Comparison of ENCODE assay signal across 8 mouse cellular contexts in the genomic region with DNA sequence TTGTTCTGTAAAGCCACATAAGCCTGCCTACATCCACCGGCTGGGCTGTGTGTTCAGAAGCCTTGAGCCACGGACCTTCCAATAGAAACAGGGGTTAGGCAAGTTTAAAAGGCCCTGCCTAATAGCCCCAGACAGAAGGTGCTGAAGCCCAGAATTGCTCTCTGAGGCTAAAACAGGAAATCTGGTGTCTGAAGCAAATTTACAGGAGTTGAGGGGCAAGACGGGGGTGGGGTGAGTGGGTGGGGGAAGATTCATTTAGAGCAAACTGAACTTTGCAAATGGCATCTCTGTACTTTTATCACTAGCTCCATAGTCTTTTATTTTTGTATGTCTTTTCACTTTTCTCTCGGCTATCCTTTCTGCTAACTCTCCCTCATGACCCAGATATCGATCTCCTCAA. TPM values are rescaled to one million over a fixed set of nuclear protein-coding genes. Genes with fewer than 3 reads are reported as not detected.
DNase-seq lines count a peak whose midpoint lies in the region; ATAC-seq and TF ChIP-seq lines count a peak whose summit lies in the region.

No protein-coding gene starts in this region.

- no peaks in the 10 kb centered on the region for H3K4me1 ChIP-seq in kidney, postnatal 0 days (replicated peaks; ENCODE audit: insufficient read depth, low read length)
- no peaks in the 10 kb centered on the region for H3K4me1 ChIP-seq in kidney, adult 2 months (ENCODE audit: control insufficient read depth, insufficient read depth, low read length)
- peaks cover 31% of the 10 kb centered on the region for H3K4me1 ChIP-seq in bone marrow macrophage, adult 2 months (ENCODE audit: control insufficient read depth, insufficient read depth, low read length)
- H3K4me1 ChIP-seq in hindbrain, postnatal 0 days (ENCODE audit: insufficient read depth, low read length): 0 out of 2 replicates have a peak, but pooled peaks cover 3% of the 10 kb centered on the region
- peaks cover 9% of the 10 kb centered on the region for H3K4me1 ChIP-seq in neural tube, embryonic 12.5 days

- WGBS in kidney, postnatal 0 days: 6% methylated on average over 5 of the region's 5 CpGs
- WGBS in kidney, adult 2 months: 9% methylated on average over 5 of the region's 5 CpGs
- WGBS in hindbrain, postnatal 0 days: 18% methylated on average over 5 of the region's 5 CpGs
- WGBS in neural tube, embryonic 12.5 days: 12% methylated on average over 5 of the region's 5 CpGs

- TF ChIP-seq POLR2A in kidney, adult 2 months (IDR thresholded peaks at IDR 0.05; ENCODE audit: low read depth, low read length): no peak
- TF ChIP-seq POLR2A in bone marrow macrophage, adult 2 months (IDR thresholded peaks at IDR 0.05; ENCODE audit: borderline replicate concordance, low read depth, low read length): no peak

- no peaks in the 10 kb centered on the region for H3K36me3 ChIP-seq in kidney, postnatal 0 days (ENCODE audit: insufficient read depth, low read length)
- H3K36me3 ChIP-seq in kidney, adult 2 months (ENCODE audit: control insufficient read depth, insufficient read depth, low read length): no peaks in the 10 kb centered on the region
- no peaks in the 10 kb centered on the region for H3K36me3 ChIP-seq in hindbrain, postnatal 0 days (ENCODE audit: insufficient read depth, low read length)
- H3K36me3 ChIP-seq in neural tube, embryonic 12.5 days: no peaks in the 10 kb centered on the region; the same call in 1 of the 2 replicates

- DNase-seq in kidney, postnatal 0 days (ENCODE audit: low spot score): no peak
- DNase-seq in kidney, adult 2 months: no peak
- DNase-seq in hindbrain, postnatal 0 days (ENCODE audit: low spot score): no peak
- no peak for DNase-seq in urinary bladder, adult 18-20 months (ENCODE audit: low spot score in 2 of 2)
- no peak for DNase-seq in ovary, adult 18-20 months (ENCODE audit: low spot score)
- no peak for DNase-seq in natural killer cell, adult 2 months (ENCODE audit: low spot score in 2 of 2)

- no peaks in the 10 kb centered on the region for H3K27me3 ChIP-seq in kidney, postnatal 0 days (ENCODE audit: insufficient read depth, low read length)
- no peaks in the 10 kb centered on the region for H3K27me3 ChIP-seq in kidney, adult 2 months (replicated peaks; ENCODE audit: control insufficient read depth, insufficient read depth, low read length)
- H3K27me3 ChIP-seq in hindbrain, postnatal 0 days (ENCODE audit: insufficient read depth, low read length): no peaks in the 10 kb centered on the region
- H3K27me3 ChIP-seq in neural tube, embryonic 12.5 days (replicated peaks): no peaks in the 10 kb centered on the region

- peak overlapping the region; percentile 71; the same call in 1 of the 2 replicates for H3K9ac ChIP-seq in kidney, postnatal 0 days (ENCODE audit: low read depth, low read length)
- H3K9ac ChIP-seq in hindbrain, postnatal 0 days (replicated peaks; ENCODE audit: low read length): no peak overlapping the region
- peak overlapping the region; percentile 77; the same call in 1 of the 2 replicates for H3K9ac ChIP-seq in neural tube, embryonic 12.5 days

- no peak for ATAC-seq in kidney, postnatal 0 days (replicated peaks; ENCODE audit: low FRiP score, low read depth)
- ATAC-seq in hindbrain, postnatal 0 days: no peak
- no peak for ATAC-seq in neural tube, embryonic 12.5 days (ENCODE audit: low FRiP score, low read depth)

- H3K9me3 ChIP-seq in kidney, postnatal 0 days (replicated peaks; ENCODE audit: low read length): no peaks in the 10 kb centered on the region
- H3K9me3 ChIP-seq in hindbrain, postnatal 0 days (ENCODE audit: low read length): no peaks in the 10 kb centered on the region
- no peaks in the 10 kb centered on the region for H3K9me3 ChIP-seq in neural tube, embryonic 12.5 days

- H3K27ac ChIP-seq in kidney, postnatal 0 days: peak overlapping the region; percentile 93; the same call in 1 of the 2 replicates
- no peak overlapping the region for H3K27ac ChIP-seq in kidney, adult 2 months (ENCODE audit: insufficient read depth, low read depth, low read length)
- peak overlapping the region; percentile 71 for H3K27ac ChIP-seq in bone marrow macrophage, adult 2 months (ENCODE audit: insufficient read depth, low read depth, low read length)
- no peak overlapping the region for H3K27ac ChIP-seq in hindbrain, postnatal 0 days
- no peak overlapping the region for H3K27ac ChIP-seq in neural tube, embryonic 12.5 days

- peak overlapping the region; percentile 80 for H3K4me3 ChIP-seq in kidney, postnatal 0 days (replicated peaks; ENCODE audit: low read depth, low read length)
- H3K4me3 ChIP-seq in kidney, adult 2 months (ENCODE audit: insufficient read depth, low read depth, low read length): no peak overlapping the region
- H3K4me3 ChIP-seq in bone marrow macrophage, adult 2 months (ENCODE audit: insufficient read depth, low read length): peak overlapping the region; percentile 82
- peak overlapping the region; percentile 60 for H3K4me3 ChIP-seq in hindbrain, postnatal 0 days (ENCODE audit: low read length)
- H3K4me3 ChIP-seq in neural tube, embryonic 12.5 days: peak overlapping the region; percentile 87

- peak overlapping the region; percentile 80 for H3K4me2 ChIP-seq in kidney, postnatal 0 days (ENCODE audit: low read length)
- H3K4me2 ChIP-seq in hindbrain, postnatal 0 days (ENCODE audit: low read depth, low read length): peak overlapping the region; percentile 64
- H3K4me2 ChIP-seq in neural tube, embryonic 12.5 days (replicated peaks): peak overlapping the region; percentile 65

- TF ChIP-seq CTCF in kidney, postnatal 0 days (IDR thresholded peaks at IDR 0.05; ENCODE audit: low read depth): no peak
- TF ChIP-seq CTCF in kidney, adult 2 months (conservative IDR thresholded peaks at IDR 0.05; ENCODE audit: insufficient read depth, insufficient read length, low read depth, low read length): no peak
- no peak for TF ChIP-seq CTCF in bone marrow macrophage, adult 2 months (IDR thresholded peaks at IDR 0.05; ENCODE audit: low read depth, low read length)
- TF ChIP-seq CTCF in hindbrain, postnatal 0 days (IDR thresholded peaks at IDR 0.05; ENCODE audit: low read depth): no peak

RNA-seq across cellular contexts. Expression of a gene that starts 0.7 kb away (rescaled TPM):
- polyA plus RNA-seq in kidney, postnatal 0 days (2015; fragmentation: Nextera tagmentation; extraction: Ambion mirVana): 26.4 and 33.3 TPM in 2 replicates
- 2.7 and 3.8 TPM in 2 replicates for polyA plus RNA-seq in kidney, adult 2 months (2012; rRNA removed)
- 6.4 and 10.7 TPM in 2 replicates for polyA plus RNA-seq in bone marrow macrophage, adult 2 months (2012; ENCODE audit: insufficient read depth, insufficient read length, missing spikeins)
- total RNA-seq in hindbrain, postnatal 0 days (2014; rRNA removed): 13.0 and 15.6 TPM in 2 replicates
- 15.2 and 17.0 TPM in 2 replicates for polyA plus RNA-seq in hindbrain, postnatal 0 days (2015; fragmentation: Nextera tagmentation; extraction: Ambion mirVana)
- polyA plus RNA-seq in neural tube, embryonic 12.5 days (2016; fragmentation: Nextera tagmentation; extraction: Ambion mirVana): 48.6 and 50.6 TPM in 2 replicates

RNA-seq across cellular contexts. Expression of a gene that starts 5.5 kb away (rescaled TPM):
- polyA plus RNA-seq in kidney, postnatal 0 days (2015; fragmentation: Nextera tagmentation; extraction: Ambion mirVana): not detected in 2 replicates
- polyA plus RNA-seq in kidney, adult 2 months (2012; rRNA removed): not detected in 2 replicates
- not detected in 2 replicates for polyA plus RNA-seq in bone marrow macrophage, adult 2 months (2012; ENCODE audit: insufficient read depth, insufficient read length, missing spikeins)
- 0.21 and 0.25 TPM in 2 replicates for total RNA-seq in hindbrain, postnatal 0 days (2014; rRNA removed)
- polyA plus RNA-seq in hindbrain, postnatal 0 days (2015; fragmentation: Nextera tagmentation; extraction: Ambion mirVana): not detected in 2 replicates
- polyA plus RNA-seq in neural tube, embryonic 12.5 days (2016; fragmentation: Nextera tagmentation; extraction: Ambion mirVana): not detected in 2 replicates

RNA-seq across cellular contexts. Expression of a gene that starts 19.5 kb away (rescaled TPM):
- 31.5 and 35.1 TPM in 2 replicates for polyA plus RNA-seq in kidney, postnatal 0 days (2015; fragmentation: Nextera tagmentation; extraction: Ambion mirVana)
- polyA plus RNA-seq in kidney, adult 2 months (2012; rRNA removed): 15.5 and 17.3 TPM in 2 replicates
- 5.3 and 6.1 TPM in 2 replicates for polyA plus RNA-seq in bone marrow macrophage, adult 2 months (2012; ENCODE audit: insufficient read depth, insufficient read length, missing spikeins)
- 25.8 and 29.6 TPM in 2 replicates for total RNA-seq in hindbrain, postnatal 0 days (2014; rRNA removed)
- 22.3 and 24.5 TPM in 2 replicates for polyA plus RNA-seq in hindbrain, postnatal 0 days (2015; fragmentation: Nextera tagmentation; extraction: Ambion mirVana)
- 21.8 and 21.9 TPM in 2 replicates for polyA plus RNA-seq in neural tube, embryonic 12.5 days (2016; fragmentation: Nextera tagmentation; extraction: Ambion mirVana)

RNA-seq across cellular contexts. Expression of a gene that starts 22.8 kb away (rescaled TPM):
- 0.11 and 0.34 TPM in 2 replicates for polyA plus RNA-seq in kidney, postnatal 0 days (2015; fragmentation: Nextera tagmentation; extraction: Ambion mirVana)
- polyA plus RNA-seq in kidney, adult 2 months (2012; rRNA removed): not detected in 2 replicates
- not detected in 2 replicates for polyA plus RNA-seq in bone marrow macrophage, adult 2 months (2012; ENCODE audit: insufficient read depth, insufficient read length, missing spikeins)
- total RNA-seq in hindbrain, postnatal 0 days (2014; rRNA removed): not detected in 2 replicates
- polyA plus RNA-seq in hindbrain, postnatal 0 days (2015; fragmentation: Nextera tagmentation; extraction: Ambion mirVana): not detected in 2 replicates
- polyA plus RNA-seq in neural tube, embryonic 12.5 days (2016; fragmentation: Nextera tagmentation; extraction: Ambion mirVana): 0.18 and 0.49 TPM in 2 replicates

RNA-seq across cellular contexts. Expression of a gene that starts 36.9 kb away (rescaled TPM):
- 0.68 and 0.79 TPM in 2 replicates for polyA plus RNA-seq in kidney, postnatal 0 days (2015; fragmentation: Nextera tagmentation; extraction: Ambion mirVana)
- polyA plus RNA-seq in kidney, adult 2 months (2012; rRNA removed): 0.33 and 0.61 TPM in 2 replicates
- polyA plus RNA-seq in bone marrow macrophage, adult 2 months (2012; ENCODE audit: insufficient read depth, insufficient read length, missing spikeins): not detected in 2 replicates
- total RNA-seq in hindbrain, postnatal 0 days (2014; rRNA removed): 1.9 and 6.4 TPM in 2 replicates
- 1.7 and 2.4 TPM in 2 replicates for polyA plus RNA-seq in hindbrain, postnatal 0 days (2015; fragmentation: Nextera tagmentation; extraction: Ambion mirVana)
- 1.00 and 1.5 TPM in 2 replicates for polyA plus RNA-seq in neural tube, embryonic 12.5 days (2016; fragmentation: Nextera tagmentation; extraction: Ambion mirVana)

Comparison
In these comparisons a context has a peak if more than half of its experiments do, and no peak if none do; other contexts are left out.
1. H3K27ac ChIP-seq: peak in kidney, postnatal 0 days (single experiment) and bone marrow macrophage, adult 2 months (single experiment); none in kidney, adult 2 months (single experiment), hindbrain, postnatal 0 days (single experiment) and neural tube, embryonic 12.5 days (single experiment).
2. Peak in every context shown above with its lines, with median percentiles within 50 percentile points of each other: H3K4me2 ChIP-seq.